Mouse (Mus musculus) C2C12 (cell line): ENCODE data around the gene Irf2.

ENCODE experiments used
- CTCF ChIP-seq: IDR thresholded peaks from one replicate; pipeline ENCODE4 v1.5.1; 2011; ENCODE audit not compliant: control insufficient read depth, insufficient read depth, insufficient read length
- MAX ChIP-seq: IDR thresholded peaks from one replicate; pipeline ENCODE4 v1.6.1; 2011; ENCODE audit warnings: mild to moderate bottlenecking, control low read depth

- TF ChIP-seq CTCF (no peak), MAX (no peak)
Observed at GRCm38 (mm10) chr8:46887396-46887795, 147.9 kb downstream of the Irf2 start.
